Mouse (Mus musculus) MEL (cell line): ENCODE measurements around the gene Bnc2. TPM values are rescaled to one million over a fixed set of nuclear protein-coding genes. Genes with fewer than 3 reads are reported as not detected.

ENCODE experiments used
- DNase-seq: peaks from one replicate; pipeline ENCODE4 v3.0.0; 2011; ENCODE audit warnings: low read depth, low spot score
- H3K27ac ChIP-seq: 2 replicates; pipeline ENCODE4 v1.5.1; 2012; ENCODE audit warnings: low read depth, mild to moderate bottlenecking, control low read depth, low read length, moderate library complexity; ENCODE audit not compliant: control insufficient read depth
- H3K27me3 ChIP-seq, 2 experiments: fragments of 150-350 bp in 1 of 2; sonication (generic) in 1 of 2; 2 replicates each; pipeline ENCODE4 v1.6.1; 2012; ENCODE audit warnings: low read length in 2 of 2, mild to moderate bottlenecking in 2 of 2, improper control_type of control experiment in 1 of 2, moderate library complexity in 1 of 2; ENCODE audit not compliant: insufficient read depth in 2 of 2, control insufficient read depth in 1 of 2
- H3K36me3 ChIP-seq, 2 experiments: 2 replicates each; pipeline ENCODE4 v1.6.1; 2012 to 2014; ENCODE audit warnings: low read length in 2 of 2, improper control_type of control experiment in 1 of 2, inconsistent platforms in 1 of 2, mild to moderate bottlenecking in 1 of 2; ENCODE audit not compliant: insufficient read depth in 2 of 2, control insufficient read depth in 1 of 2
- H3K4me1 ChIP-seq, 2 experiments: fragments of 150-350 bp in 1 of 2; sonication (generic) in 1 of 2; 2 replicates each; pipeline ENCODE4 v1.6.1; 2012; ENCODE audit warnings: low read length in 2 of 2, improper control_type of control experiment in 1 of 2, mild to moderate bottlenecking in 1 of 2; ENCODE audit not compliant: insufficient read depth in 2 of 2, control insufficient read depth in 1 of 2
- H3K4me3 ChIP-seq, 2 experiments: fragments of 150-350 bp in 1 of 2; sonication (generic) in 1 of 2; 2 replicates each; pipeline ENCODE4 v1.5.1; 2012; ENCODE audit warnings: low read depth in 2 of 2, low read length in 2 of 2, mild to moderate bottlenecking in 2 of 2, moderate library complexity in 2 of 2, control low read depth in 1 of 2, improper control_type of control experiment in 1 of 2; ENCODE audit not compliant: control insufficient read depth in 1 of 2, insufficient read depth in 1 of 2
- H3K79me2 ChIP-seq: 2 replicates; pipeline ENCODE4 v1.6.1; 2012; ENCODE audit warnings: mild to moderate bottlenecking, low read length, moderate library complexity; ENCODE audit not compliant: control insufficient read depth, poor library complexity, insufficient read depth
- H3K9ac ChIP-seq: 2 replicates; pipeline ENCODE4 v1.6.1; 2012; ENCODE audit warnings: low read depth, mild to moderate bottlenecking, control low read depth, low read length, moderate library complexity; ENCODE audit not compliant: control insufficient read depth, poor library complexity, severe bottlenecking
- H3K9me3 ChIP-seq: fragments of 150-350 bp; sonication (generic); replicated peaks from 2 replicates; pipeline ENCODE4 v1.6.1; 2012; ENCODE audit warnings: mild to moderate bottlenecking, low read length, improper control_type of control experiment, moderate library complexity; ENCODE audit not compliant: insufficient read depth
- CHD1 ChIP-seq: IDR thresholded peaks from 2 replicates; pipeline ENCODE4 v1.6.1; 2012; ENCODE audit warnings: low read depth, mild to moderate bottlenecking, inconsistent platforms, low read length, improper control_type of control experiment
- CHD2 ChIP-seq: IDR thresholded peaks from 2 replicates; pipeline ENCODE4 v1.6.1; 2011; ENCODE audit warnings: low read length, improper control_type of control experiment
- ELF1 ChIP-seq: IDR thresholded peaks from 2 replicates; pipeline ENCODE4 v1.6.1; 2014; ENCODE audit warnings: low read depth, mild to moderate bottlenecking, inconsistent platforms, low read length, improper control_type of control experiment, moderate library complexity
- EP300 ChIP-seq, 2 experiments: IDR thresholded peaks; 2 replicates each; pipeline ENCODE4 v1.6.1; 2011; ENCODE audit warnings: improper control_type of control experiment in 2 of 2, low read length in 2 of 2, low read depth in 1 of 2, mild to moderate bottlenecking in 1 of 2
- ETS1 ChIP-seq: IDR thresholded peaks from 2 replicates; pipeline ENCODE4 v1.6.1; 2012; ENCODE audit warnings: low read depth, mild to moderate bottlenecking, inconsistent platforms, low read length, improper control_type of control experiment, moderate library complexity
- GABPA ChIP-seq: IDR thresholded peaks from 2 replicates; pipeline ENCODE4 v1.6.1; 2012; ENCODE audit warnings: low read depth, mild to moderate bottlenecking, inconsistent platforms, low read length, improper control_type of control experiment, moderate library complexity
- HCFC1 ChIP-seq: IDR thresholded peaks from 2 replicates; pipeline ENCODE4 v1.6.1; 2012; ENCODE audit warnings: low read depth, mild to moderate bottlenecking, inconsistent platforms, low read length, improper control_type of control experiment, moderate library complexity
- JUND ChIP-seq: IDR thresholded peaks from 2 replicates; pipeline ENCODE4 v1.6.1; 2011; ENCODE audit warnings: low read depth, mild to moderate bottlenecking, improper control_type of control experiment, low read length
- KAT2A ChIP-seq: conservative IDR thresholded peaks from 2 replicates; pipeline ENCODE4 v1.6.1; 2012; ENCODE audit warnings: low read depth, low read length, improper control_type of control experiment, inconsistent platforms
- MAFK ChIP-seq: IDR thresholded peaks from 2 replicates; pipeline ENCODE4 v1.6.1; 2011; ENCODE audit warnings: low read depth, mild to moderate bottlenecking, low read length, improper control_type of control experiment, borderline replicate concordance
- MAX ChIP-seq: IDR thresholded peaks from 2 replicates; pipeline ENCODE4 v1.6.1; 2011; ENCODE audit warnings: low read length, improper control_type of control experiment
- MAZ ChIP-seq: IDR thresholded peaks from 2 replicates; pipeline ENCODE4 v1.6.1; 2012; ENCODE audit warnings: low read depth, mild to moderate bottlenecking, inconsistent platforms, low read length, improper control_type of control experiment
- MEF2A ChIP-seq: IDR thresholded peaks from 2 replicates; pipeline ENCODE4 v1.6.1; 2014; ENCODE audit warnings: low read depth, mild to moderate bottlenecking, inconsistent platforms, low read length, improper control_type of control experiment; ENCODE audit not compliant: poor library complexity, insufficient replicate concordance, severe bottlenecking; ENCODE audit errors: extremely low read depth
- POLR2AphosphoS2 ChIP-seq: IDR thresholded peaks from 2 replicates; pipeline ENCODE4 v1.6.1; 2011; ENCODE audit warnings: low read length, improper control_type of control experiment
- RCOR1 ChIP-seq: IDR thresholded peaks from 2 replicates; pipeline ENCODE4 v1.6.1; 2012; ENCODE audit warnings: low read depth, mild to moderate bottlenecking, inconsistent platforms, low read length, improper control_type of control experiment
- TAL1 ChIP-seq: IDR thresholded peaks from 2 replicates; pipeline ENCODE4 v1.6.1; 2012; ENCODE audit warnings: mild to moderate bottlenecking, inconsistent platforms, low read length, moderate library complexity, mixed read lengths
- USF1 ChIP-seq: IDR thresholded peaks from 2 replicates; pipeline ENCODE4 v1.6.1; 2014; ENCODE audit warnings: low read depth, mild to moderate bottlenecking, inconsistent platforms, low read length, improper control_type of control experiment, moderate library complexity
- ZKSCAN1 ChIP-seq: IDR thresholded peaks from 2 replicates; pipeline ENCODE4 v1.6.1; 2012; ENCODE audit warnings: low read depth, mild to moderate bottlenecking, inconsistent platforms, low read length, improper control_type of control experiment, moderate library complexity
- ZMIZ1 ChIP-seq: IDR thresholded peaks from 2 replicates; pipeline ENCODE4 v1.6.1; 2012; ENCODE audit warnings: low read depth, mild to moderate bottlenecking, inconsistent platforms, low read length, improper control_type of control experiment, moderate library complexity
- polyA plus RNA-seq, 2 experiments: library from polyadenylated mRNA; stranded (reverse) in 1 of 2; unstranded in 1 of 2; fragments of >175 nt in 1 of 2; fragments of >200 nt in 1 of 2; gene quantifications; 2 replicates each; pipeline versions ENCODE4 v1.2.1 to v1.2.4; 2012; ENCODE audit warnings: low replicate concordance in 2 of 2, low read depth in 1 of 2; ENCODE audit not compliant: insufficient read length in 2 of 2, insufficient read depth in 1 of 2, missing spikeins in 1 of 2
- total RNA-seq: library from RNA; depleted of rRNA; stranded (reverse); fragments of 300-350 nt; gene quantifications from 2 replicates; pipeline ENCODE4 v1.2.3, GENCODE M21; 2012

The Bnc2 gene
- total and polyA plus RNA-seq, 3 experiments: not detected

- Histone ChIP-seq H3K27ac (no peak overlapping the region), H3K36me3 (no peaks in the 10 kb centered on the region), H3K27me3 (no peaks in the 10 kb centered on the region), H3K9ac (no peak overlapping the region), H3K4me3 (no peak overlapping the region), H3K79me2 (no peaks in the 10 kb centered on the region), H3K9me3 (no peaks in the 10 kb centered on the region)
- no peak for DNase-seq
- TF ChIP-seq CHD1 (no peak), JUND (no peak), CHD2 (no peak), ZMIZ1 (no peak), USF1 (no peak), EP300 (IDR thresholded peaks at IDR 0.05; ENCODE audit: low read depth in 1 of 2, low read length in 2 of 2) (no peak), KAT2A (no peak), RCOR1 (no peak), TAL1 (no peak), MAZ (no peak), MEF2A (no peak)
- TF ChIP-seq, all 39 proteins: peak for 0
- H3K4me1 ChIP-seq: no peaks in the 10 kb centered on the region
Measured at GRCm38 (mm10) chr4:84388991-84389390, 286.1 kb downstream of the Bnc2 start.

GRCm38 (mm10) chr4:84385156-84385555, 289.9 kb downstream of the Bnc2 start:
- H3K9ac ChIP-seq: no peak overlapping the region
- no peak overlapping the region for H3K4me3 ChIP-seq
- H3K36me3 ChIP-seq: no peaks in the 10 kb centered on the region
- no peaks in the 10 kb centered on the region for H3K79me2 ChIP-seq
- no peak for DNase-seq
- no peaks in the 10 kb centered on the region for H3K4me1 ChIP-seq
- H3K9me3 ChIP-seq: no peaks in the 10 kb centered on the region
- H3K27ac ChIP-seq: no peak overlapping the region
- no peak for TF ChIP-seq ELF1
- TF ChIP-seq GABPA: no peak
- no peak for TF ChIP-seq RCOR1
- TF ChIP-seq ETS1: no peak
- TF ChIP-seq EP300 (IDR thresholded peaks at IDR 0.05; ENCODE audit: low read depth in 1 of 2, low read length in 2 of 2): no peak
- TF ChIP-seq MAX: no peak
- no peak for TF ChIP-seq POLR2AphosphoS2
- TF ChIP-seq TAL1: no peak
- no peak for TF ChIP-seq HCFC1
- no peak for TF ChIP-seq ZKSCAN1
- TF ChIP-seq MAFK: no peak
- no peaks in the 10 kb centered on the region for H3K27me3 ChIP-seq
